Mouse (Mus musculus) frontal cortex, adult (tissue): Measurements from ENCODE around the gene Srgap2.

Experiments
- ATAC-seq: cut with Nextera tagmentation; 2 replicates; pipeline ENCODE4 v1.9.2; 2017; ENCODE audit warnings: mild to moderate bottlenecking, moderate library complexity, mixed read lengths; ENCODE audit not compliant: low TSS enrichment

Srgap2 gene

GRCm38 (mm10) chr1:131473631-131474118, 53.5 kb downstream of the Srgap2 start:
- ATAC-seq = no peak

- no peak for ATAC-seq
These were observed 56.6 kb downstream of the Srgap2 start for GRCm38 (mm10) chr1:131470597-131470996.

GRCm38 (mm10) chr1:131465855-131466254, 61.3 kb downstream of the Srgap2 start:
- ATAC-seq = no peak

DNA sequence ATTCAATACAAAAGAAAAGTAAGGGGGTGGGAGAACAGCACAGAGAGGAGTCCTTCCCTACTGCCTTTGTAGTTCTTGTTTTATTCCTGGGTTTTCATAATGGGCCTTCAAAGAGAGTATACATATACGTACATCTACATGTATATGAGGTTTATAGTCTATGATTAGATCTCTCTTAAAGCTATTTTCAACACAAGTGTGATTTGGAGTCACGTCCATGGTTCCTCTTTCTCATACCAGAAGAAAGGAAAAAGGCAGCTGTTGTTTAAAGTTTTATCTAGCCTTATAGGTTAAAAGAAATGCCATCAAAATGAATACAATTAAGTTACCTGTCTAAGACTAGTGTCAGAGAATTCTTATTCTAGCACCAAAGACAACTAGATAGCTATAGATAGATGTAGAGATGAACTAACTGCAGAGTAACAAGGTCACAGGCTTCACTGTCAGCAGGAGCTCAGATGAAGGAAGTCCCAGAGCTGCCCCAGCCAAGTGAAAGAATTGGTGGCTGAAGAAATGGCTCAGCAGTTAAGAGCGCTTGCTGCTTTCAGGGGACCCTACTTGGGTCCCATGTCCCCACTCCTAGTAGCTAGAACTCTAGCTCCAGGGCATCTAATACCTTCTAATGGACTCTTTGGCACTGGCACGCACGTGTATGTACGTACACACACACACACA, 63.1 kb downstream of the Srgap2 start:
- ATAC-seq = no peak

DNA sequence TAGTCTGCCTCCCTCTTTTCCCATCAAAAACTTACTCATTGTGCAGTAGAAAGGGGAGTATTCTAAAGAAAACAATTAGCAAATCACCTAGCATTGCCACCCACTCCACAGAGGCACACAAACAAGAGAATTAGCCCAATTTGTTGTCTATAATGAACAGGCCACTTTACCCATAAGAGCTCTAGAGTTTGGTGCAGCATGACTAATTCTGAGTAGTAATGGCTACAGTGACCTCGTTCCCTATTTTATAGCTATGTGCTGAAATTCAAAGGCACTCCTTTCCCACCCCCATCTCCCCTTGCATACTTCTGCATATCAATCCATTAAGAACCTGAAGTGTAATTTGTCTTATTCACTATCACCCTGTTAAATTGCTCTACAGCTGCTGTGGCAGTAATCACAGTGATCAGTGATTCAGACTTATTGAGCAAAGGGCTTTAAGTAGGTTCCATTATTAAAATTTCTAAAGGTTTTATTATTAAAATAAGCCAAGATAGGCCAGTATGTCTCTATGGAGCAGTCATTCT, 64.5 kb downstream of the Srgap2 start:
- no peak for ATAC-seq

GRCm38 (mm10) chr1:131460914-131461530, 66.1 kb downstream of the Srgap2 start:
- ATAC-seq = peak; percentile 47

GRCm38 (mm10) chr1:131455355-131455890, 71.7 kb downstream of the Srgap2 start:
- no peak for ATAC-seq

DNA sequence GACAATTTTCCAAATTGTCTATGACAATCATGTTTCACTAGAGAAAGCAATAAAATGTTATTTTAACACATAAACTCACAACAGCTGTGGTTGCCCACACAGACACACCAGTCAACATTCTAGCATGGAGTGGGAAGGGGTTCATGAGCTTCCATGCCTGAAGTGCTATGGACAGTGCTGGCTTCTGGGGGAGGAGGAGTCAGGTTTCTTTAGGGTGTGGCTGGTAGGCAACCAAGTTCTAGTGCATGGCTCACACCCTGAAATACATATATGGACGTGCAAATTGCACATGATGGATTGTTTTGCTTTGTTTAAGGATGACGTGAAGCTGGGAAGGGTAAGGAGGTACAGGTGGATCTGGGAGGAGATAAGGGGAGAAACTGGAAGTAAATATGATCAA, 72.8 kb downstream of the Srgap2 start:
- no peak for ATAC-seq

GRCm38 (mm10) chr1:131453335-131453734, 73.8 kb downstream of the Srgap2 start:
- no peak for ATAC-seq

DNA sequence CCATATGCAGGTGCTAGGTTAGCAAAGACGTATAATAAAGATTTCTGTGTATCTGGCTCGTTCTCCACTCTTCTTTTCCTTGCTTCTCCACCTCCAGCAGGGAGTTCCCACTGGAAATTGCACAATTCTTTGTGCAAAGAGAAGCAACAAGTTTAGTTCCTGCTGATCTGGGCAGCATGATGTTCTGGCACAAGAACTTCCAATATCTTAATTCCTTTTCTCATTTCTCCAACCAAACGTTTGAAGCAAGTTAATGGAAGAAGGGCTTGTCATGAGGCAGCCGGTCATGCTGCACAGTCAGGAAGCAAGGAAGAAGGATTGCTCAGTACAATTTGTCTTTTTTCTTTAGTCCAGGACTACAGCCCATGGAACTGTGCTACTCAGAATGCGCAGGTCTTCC, 78.8 kb downstream of the Srgap2 start:
- no peak for ATAC-seq

GRCm38 (mm10) chr1:131447333-131447732, 79.8 kb downstream of the Srgap2 start:
- no peak for ATAC-seq

- no peak for ATAC-seq
These were observed 80.6 kb downstream of the Srgap2 start for GRCm38 (mm10) chr1:131446577-131446976.

DNA sequence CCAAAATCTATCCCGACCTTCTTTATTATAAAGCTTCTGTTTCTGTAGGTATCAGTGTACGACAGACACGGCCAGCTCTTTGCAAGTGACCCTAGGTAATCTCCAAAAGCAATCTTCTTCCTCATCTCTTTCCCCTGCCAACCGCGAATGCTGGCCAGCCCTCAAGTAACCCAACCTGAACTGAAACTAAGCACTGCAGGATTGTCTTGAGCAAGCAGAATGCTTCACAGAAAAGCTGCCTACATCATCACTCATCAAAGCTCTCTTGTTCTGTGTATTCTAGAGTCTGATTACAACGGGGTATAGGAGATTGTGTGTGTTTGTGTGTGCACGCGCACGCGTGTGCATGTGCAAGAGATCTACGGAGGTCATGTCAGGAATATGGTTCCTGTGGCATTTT, 88.6 kb downstream of the Srgap2 start:
- no peak for ATAC-seq

- ATAC-seq = no peak
These were observed 89.2 kb downstream of the Srgap2 start for GRCm38 (mm10) chr1:131437975-131438374.

DNA sequence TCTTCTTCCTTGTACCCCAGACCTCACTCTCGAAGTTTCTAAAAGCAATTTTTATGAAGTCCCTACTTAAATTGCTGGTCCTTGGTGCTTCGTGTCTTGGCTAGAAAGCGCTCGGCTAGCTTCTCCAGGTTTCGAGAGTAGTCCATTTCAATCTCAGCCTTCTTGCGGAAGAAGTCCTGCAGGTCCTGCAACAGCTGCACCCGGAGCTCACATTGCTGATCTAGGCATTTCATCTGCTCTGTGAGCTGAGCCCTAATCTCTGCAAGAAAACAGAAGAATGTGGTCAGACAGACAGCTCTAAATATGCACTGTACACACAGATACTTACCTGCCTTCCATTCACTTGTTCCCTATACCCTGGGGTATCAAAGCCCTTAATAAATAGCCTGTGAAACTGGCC, 90.5 kb downstream of the Srgap2 start:
- ATAC-seq = no peak

GRCm38 (mm10) chr1:131431456-131432246, 95.5 kb downstream of the Srgap2 start:
- peak; percentile 95 for ATAC-seq

DNA sequence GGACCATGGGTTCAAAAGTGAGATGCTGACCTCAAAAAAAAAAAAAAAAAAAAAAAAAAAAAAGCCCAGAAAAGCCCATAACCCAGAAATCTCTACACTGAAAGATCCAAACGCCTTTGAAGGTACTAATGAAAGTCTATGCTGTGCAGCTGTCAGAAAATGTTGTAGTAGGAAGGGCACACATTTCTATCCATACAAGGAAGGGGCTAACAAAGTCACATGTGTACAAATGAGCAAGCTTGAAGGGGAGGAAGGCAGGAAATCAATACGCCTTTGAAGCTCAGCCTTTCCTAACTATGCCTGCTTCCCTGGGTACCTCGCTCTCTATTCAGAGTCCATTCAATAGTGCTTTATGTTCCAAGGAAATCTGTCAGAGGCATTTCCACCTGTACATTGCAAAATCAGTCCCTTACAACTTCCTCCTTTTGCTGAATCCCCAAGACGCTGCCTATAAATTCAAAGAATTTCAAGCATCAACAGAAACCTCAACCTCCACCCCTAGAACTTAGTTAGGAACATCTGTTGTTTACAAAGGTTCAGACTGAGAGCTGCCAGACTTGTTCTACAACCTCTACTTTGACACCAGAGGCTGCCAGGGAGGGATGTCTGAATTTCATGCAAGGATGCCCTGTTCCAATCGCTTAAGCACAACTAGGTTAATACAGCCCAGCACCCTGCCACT, 99.9 kb downstream of the Srgap2 start:
- no peak for ATAC-seq

- no peak for ATAC-seq
These were observed 104.1 kb downstream of the Srgap2 start for GRCm38 (mm10) chr1:131423061-131423460.

- ATAC-seq = no peak
These were observed 106.0 kb downstream of the Srgap2 start for GRCm38 (mm10) chr1:131421113-131421512.

- no peak for ATAC-seq
These were observed 106.5 kb downstream of the Srgap2 start for GRCm38 (mm10) chr1:131420660-131421059.

DNA sequence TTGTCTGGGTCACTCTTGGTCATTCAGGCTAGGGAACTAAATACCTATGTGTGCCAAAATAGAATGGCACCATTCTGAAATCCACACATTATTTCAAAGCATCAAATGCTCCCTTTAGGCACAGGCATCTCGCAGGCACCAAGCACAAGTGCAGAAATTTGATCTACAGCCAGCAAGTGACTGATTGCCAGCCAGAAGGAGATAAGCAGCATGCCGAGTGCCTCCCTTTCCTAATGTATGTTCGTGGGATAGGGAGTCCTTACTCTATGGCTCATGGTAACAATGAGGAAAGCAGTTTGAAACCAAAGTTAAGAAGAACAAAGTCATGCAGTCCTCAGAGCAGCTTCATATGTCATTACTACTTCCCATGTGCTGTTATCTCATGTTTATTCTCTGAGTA, 107.8 kb downstream of the Srgap2 start:
- ATAC-seq = no peak
